Mouse (Mus musculus): ENCODE results near the gene 2810459M11Rik. TPM values are rescaled to one million over a fixed set of nuclear protein-coding genes. Genes with fewer than 3 reads are reported as not detected.
A peak's percentile ranks its signal among the peaks of the same experiment; 100 is the strongest.

The 2810459M11Rik gene
- polyA plus RNA-seq, 1 experiment from 2014 or later: 0.68 TPM

- ATAC-seq (ENCODE audit: insufficient read depth, low FRiP score, low TSS enrichment): peak; percentile 93
- H3K4me3 ChIP-seq (ENCODE audit: low read depth, low read length): peak within 1 kb of the TSS; percentile 99
- H3K4me2 ChIP-seq (ENCODE audit: low read depth): peak within 1 kb of the TSS; percentile 85
- H3K4me1 ChIP-seq (ENCODE audit: control insufficient read depth, insufficient read depth, low read length): peaks cover 5% of the 10 kb centered on the region; the same call in 1 of the 2 replicates
- H3K36me3 ChIP-seq (ENCODE audit: control insufficient read depth, insufficient read depth, low read length): no peaks in the 10 kb centered on the region
- no peaks in the 10 kb centered on the region for H3K9me3 ChIP-seq (ENCODE audit: control insufficient read depth, low read length)
- under 1% methylated on average over 47 of the region's 47 CpGs for WGBS
- H3K27ac ChIP-seq (ENCODE audit: low read depth, low read length): peak within 1 kb of the TSS; percentile 36
- peak; percentile 92 for DNase-seq (ENCODE audit: low spot score)
- peak within 1 kb of the TSS; percentile 97 for H3K9ac ChIP-seq (ENCODE audit: low read length)
- no peaks in the 10 kb centered on the region for H3K27me3 ChIP-seq (ENCODE audit: control insufficient read depth, insufficient read depth, low read length)
These were observed 18.8 kb downstream of the 2810459M11Rik start, which contains the start of gene Psmd1 for GRCm38 (mm10) chr1:86064271-86064991. Gene Psmd1, plus strand, starts transcription at chr1:86064387.

- DNase-seq (ENCODE audit: low spot score): no peak
- Histone ChIP-seq H3K4me1 (ENCODE audit: control insufficient read depth, insufficient read depth, low read length) (no peaks in the 10 kb centered on the region), H3K9ac (ENCODE audit: low read length) (no peak overlapping the region), H3K4me3 (ENCODE audit: low read depth, low read length) (no peak overlapping the region), H3K4me2 (ENCODE audit: low read depth) (no peak overlapping the region), H3K27me3 (ENCODE audit: control insufficient read depth, insufficient read depth, low read length) (no peaks in the 10 kb centered on the region), H3K9me3 (ENCODE audit: control insufficient read depth, low read length) (no peaks in the 10 kb centered on the region), H3K27ac (ENCODE audit: low read depth, low read length) (no peak overlapping the region), H3K36me3 (ENCODE audit: control insufficient read depth, insufficient read depth, low read length) (peaks cover 6% of the 10 kb centered on the region; the same call in 1 of the 2 replicates)
- WGBS: 98% methylated on average over 2 of the region's 2 CpGs
- no peak for ATAC-seq (ENCODE audit: insufficient read depth, low FRiP score, low TSS enrichment)
These were observed 30.9 kb downstream of the 2810459M11Rik start for GRCm38 (mm10) chr1:86076565-86076964.

- no peaks in the 10 kb centered on the region for H3K27me3 ChIP-seq (ENCODE audit: control insufficient read depth, insufficient read depth, low read length)
- peaks cover 12% of the 10 kb centered on the region; the same call in 1 of the 2 replicates for H3K36me3 ChIP-seq (ENCODE audit: control insufficient read depth, insufficient read depth, low read length)
- ATAC-seq (ENCODE audit: insufficient read depth, low FRiP score, low TSS enrichment) (no peak), DNase-seq (ENCODE audit: low spot score) (no peak)
- WGBS: 89% methylated on average over 7 of the region's 7 CpGs
- H3K9ac ChIP-seq (ENCODE audit: low read length): no peak overlapping the region
- no peaks in the 10 kb centered on the region for H3K9me3 ChIP-seq (ENCODE audit: control insufficient read depth, low read length)
- H3K4me1 ChIP-seq (ENCODE audit: control insufficient read depth, insufficient read depth, low read length): no peaks in the 10 kb centered on the region
- no peak overlapping the region for H3K4me3 ChIP-seq (ENCODE audit: low read depth, low read length)
- no peak overlapping the region for H3K4me2 ChIP-seq (ENCODE audit: low read depth)
- H3K27ac ChIP-seq (ENCODE audit: low read depth, low read length): no peak overlapping the region
These were observed 48.8 kb downstream of the 2810459M11Rik start for GRCm38 (mm10) chr1:86094413-86094812.

GRCm38 (mm10) chr1:86105054-86105453, 59.4 kb downstream of the 2810459M11Rik start:
- Histone ChIP-seq H3K4me3 (ENCODE audit: low read depth, low read length) (no peak overlapping the region), H3K27ac (ENCODE audit: low read depth, low read length) (no peak overlapping the region), H3K4me2 (ENCODE audit: low read depth) (no peak overlapping the region), H3K9ac (ENCODE audit: low read length) (no peak overlapping the region), H3K36me3 (ENCODE audit: control insufficient read depth, insufficient read depth, low read length) (no peaks in the 10 kb centered on the region), H3K9me3 (ENCODE audit: control insufficient read depth, low read length) (no peaks in the 10 kb centered on the region), H3K27me3 (ENCODE audit: control insufficient read depth, insufficient read depth, low read length) (no peaks in the 10 kb centered on the region), H3K4me1 (ENCODE audit: control insufficient read depth, insufficient read depth, low read length) (no peaks in the 10 kb centered on the region)
- no peak for DNase-seq (ENCODE audit: low spot score)
- no peak for ATAC-seq (ENCODE audit: insufficient read depth, low FRiP score, low TSS enrichment)
- 100% methylated on average over 1 of the region's 1 CpGs for WGBS

Other genes with a start within 250 kb of the 2810459M11Rik start
- 70.6 and 72.3 TPM in 2 replicates for gene Itm2c, start 151.6 kb upstream of the 2810459M11Rik start, polyA plus RNA-seq (2014; fragmentation: Nextera tagmentation; extraction: Ambion mirVana)
- 0.28 TPM in 1 of 2 replicates, not detected in the other for gene 4933407L21Rik, start 117.4 kb upstream of the 2810459M11Rik start, polyA plus RNA-seq (2014; fragmentation: Nextera tagmentation; extraction: Ambion mirVana)
- gene Gpr55, start 84.9 kb upstream of the 2810459M11Rik start, polyA plus RNA-seq (2014; fragmentation: Nextera tagmentation; extraction: Ambion mirVana): not detected in 2 replicates
- gene Spata3, start 29.0 kb upstream of the 2810459M11Rik start, polyA plus RNA-seq (2014; fragmentation: Nextera tagmentation; extraction: Ambion mirVana): not detected in 2 replicates
- gene Psmd1, start 18.5 kb downstream of the 2810459M11Rik start, polyA plus RNA-seq (2014; fragmentation: Nextera tagmentation; extraction: Ambion mirVana): 242 and 249 TPM in 2 replicates
- 0.45 TPM in 1 of 2 replicates, not detected in the other for gene Htr2b, start 66.1 kb downstream of the 2810459M11Rik start, polyA plus RNA-seq (2014; fragmentation: Nextera tagmentation; extraction: Ambion mirVana)
- gene Gm21972, start 87.8 kb downstream of the 2810459M11Rik start, polyA plus RNA-seq (2014; fragmentation: Nextera tagmentation; extraction: Ambion mirVana): 0.53 TPM in 1 of 2 replicates, not detected in the other
- 31.9 and 34.5 TPM in 2 replicates for gene Armc9, start 108.9 kb downstream of the 2810459M11Rik start, polyA plus RNA-seq (2014; fragmentation: Nextera tagmentation; extraction: Ambion mirVana)

All from neural tube, embryonic 11.5 days (tissue).